Mouse (Mus musculus): ENCODE measurements around the gene Trappc2l. TPM values are rescaled to one million over a fixed set of nuclear protein-coding genes. Genes with fewer than 3 reads are reported as not detected.
A peak's percentile ranks its signal among the peaks of the same experiment; 100 is the strongest.

Trappc2l gene
- polyA plus RNA-seq, 1 experiment from 2014 or later, result 55.6 TPM

DNA sequence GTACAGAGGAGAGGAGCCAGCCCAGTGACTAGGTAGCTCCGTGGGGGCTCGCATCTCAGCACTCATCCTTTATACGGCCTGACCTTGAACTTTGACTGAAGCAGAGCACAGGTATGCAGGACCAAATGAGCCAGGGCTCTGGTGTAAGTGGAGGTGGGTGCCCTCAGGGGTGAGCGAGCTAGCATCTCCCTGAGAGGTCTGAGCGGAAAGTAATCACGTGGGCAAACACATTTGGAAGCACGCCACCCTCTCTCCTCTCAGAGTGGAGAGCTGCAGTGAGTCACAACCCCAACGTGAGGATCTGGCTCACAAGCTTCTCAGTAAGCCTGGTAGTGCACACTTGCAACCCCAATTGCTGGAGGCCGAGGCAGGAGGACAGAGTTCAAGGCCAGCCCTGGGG, 30.6 kb downstream of the Trappc2l start:
- Histone ChIP-seq H3K36me3 (peaks cover 21% of the 10 kb centered on the region), H3K4me2 (no peak overlapping the region), H3K27ac (replicated peaks) (0 out of 2 replicates have a peak overlapping the region, but pooled peaks have one; percentile 0), H3K4me1 (peaks cover 59% of the 10 kb centered on the region), H3K9me3 (no peaks in the 10 kb centered on the region), H3K4me3 (no peak overlapping the region), H3K9ac (no peak overlapping the region), H3K27me3 (replicated peaks) (peaks cover 4% of the 10 kb centered on the region)
- ATAC-seq (ENCODE audit: extremely low read depth, insufficient number of reproducible peaks, low FRiP score, low TSS enrichment), result no peak
- 41% methylated on average over 9 of the region's 9 CpGs for WGBS

DNA sequence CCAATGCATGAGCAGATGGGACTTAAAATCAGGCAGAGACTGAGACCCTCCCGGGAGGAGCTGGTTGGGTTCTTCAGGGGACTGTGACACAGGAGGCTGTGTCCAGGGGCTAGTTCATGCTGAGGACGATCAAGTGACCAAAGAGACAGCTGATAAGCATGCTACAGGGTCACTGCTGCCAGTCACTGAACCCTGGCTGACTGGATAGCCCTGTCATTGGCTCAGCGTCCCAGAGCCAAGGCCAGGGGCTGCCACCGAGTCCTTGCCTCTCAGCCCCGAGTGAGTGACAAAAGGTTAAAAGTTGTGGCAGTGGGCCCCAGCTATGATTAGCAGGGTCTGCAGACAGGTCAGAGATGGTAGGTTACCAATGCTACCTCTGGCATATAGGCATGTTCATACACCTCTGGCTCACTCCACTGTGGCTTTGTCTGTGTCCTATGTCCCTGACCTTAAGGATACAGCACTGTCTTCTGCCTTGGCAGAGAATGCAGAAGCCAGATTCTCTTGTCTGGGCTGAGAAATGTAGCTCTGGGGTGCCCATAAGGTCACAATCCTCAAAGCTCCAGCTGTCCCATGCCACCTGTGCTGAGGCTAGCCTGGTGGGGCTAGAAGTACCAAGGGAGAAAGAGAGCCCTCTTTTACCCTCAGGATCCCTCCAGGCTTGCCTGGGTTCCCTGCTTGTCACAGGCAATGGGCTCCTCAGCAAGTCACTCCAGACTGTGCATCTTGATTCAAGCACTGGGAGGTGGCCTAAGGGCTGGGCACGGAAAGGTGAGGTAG, 32.9 kb downstream of the Trappc2l start:
- H3K9me3 ChIP-seq, result no peaks in the 10 kb centered on the region
- H3K27ac ChIP-seq (replicated peaks), result no peak overlapping the region
- no peak for ATAC-seq (ENCODE audit: extremely low read depth, insufficient number of reproducible peaks, low FRiP score, low TSS enrichment)
- H3K27me3 ChIP-seq (replicated peaks), result peaks cover 6% of the 10 kb centered on the region
- WGBS, result 45% methylated on average over 6 of the region's 6 CpGs
- H3K4me3 ChIP-seq, result no peak overlapping the region
- peaks cover 49% of the 10 kb centered on the region for H3K4me1 ChIP-seq
- peaks cover 23% of the 10 kb centered on the region for H3K36me3 ChIP-seq
- H3K9ac ChIP-seq, result no peak overlapping the region
- H3K4me2 ChIP-seq, result no peak overlapping the region

DNA sequence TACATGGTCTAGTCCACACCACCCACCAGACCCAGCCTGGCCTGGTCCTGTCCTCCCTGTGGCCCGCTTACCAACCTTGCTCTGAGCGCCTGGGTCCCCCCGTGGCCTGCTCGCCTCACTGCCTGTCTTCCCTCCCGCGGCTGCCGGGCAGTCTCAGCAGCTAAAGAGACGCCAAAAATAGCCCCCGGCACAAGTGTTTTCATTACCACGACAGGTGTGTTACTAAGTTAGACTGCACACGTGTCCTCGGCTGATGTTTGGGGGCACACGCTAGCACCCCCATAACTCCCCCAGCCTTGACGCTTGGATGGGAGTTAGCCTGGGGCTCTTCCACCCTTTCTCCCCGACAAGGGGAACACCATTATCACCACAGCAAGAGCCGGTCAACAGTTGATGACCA, 34.9 kb downstream of the Trappc2l start:
- H3K4me3 ChIP-seq, result no peak overlapping the region
- peaks cover 36% of the 10 kb centered on the region for H3K4me1 ChIP-seq
- H3K9me3 ChIP-seq, result no peaks in the 10 kb centered on the region
- H3K36me3 ChIP-seq, result peaks cover 23% of the 10 kb centered on the region
- peaks cover 7% of the 10 kb centered on the region for H3K27me3 ChIP-seq (replicated peaks)
- no peak for ATAC-seq (ENCODE audit: extremely low read depth, insufficient number of reproducible peaks, low FRiP score, low TSS enrichment)
- no peak overlapping the region for H3K9ac ChIP-seq
- no peak overlapping the region for H3K27ac ChIP-seq (replicated peaks)
- H3K4me2 ChIP-seq, result 0 out of 2 replicates have a peak overlapping the region, but pooled peaks have one; percentile 7
- WGBS, result 50% methylated on average over 16 of the region's 16 CpGs

DNA sequence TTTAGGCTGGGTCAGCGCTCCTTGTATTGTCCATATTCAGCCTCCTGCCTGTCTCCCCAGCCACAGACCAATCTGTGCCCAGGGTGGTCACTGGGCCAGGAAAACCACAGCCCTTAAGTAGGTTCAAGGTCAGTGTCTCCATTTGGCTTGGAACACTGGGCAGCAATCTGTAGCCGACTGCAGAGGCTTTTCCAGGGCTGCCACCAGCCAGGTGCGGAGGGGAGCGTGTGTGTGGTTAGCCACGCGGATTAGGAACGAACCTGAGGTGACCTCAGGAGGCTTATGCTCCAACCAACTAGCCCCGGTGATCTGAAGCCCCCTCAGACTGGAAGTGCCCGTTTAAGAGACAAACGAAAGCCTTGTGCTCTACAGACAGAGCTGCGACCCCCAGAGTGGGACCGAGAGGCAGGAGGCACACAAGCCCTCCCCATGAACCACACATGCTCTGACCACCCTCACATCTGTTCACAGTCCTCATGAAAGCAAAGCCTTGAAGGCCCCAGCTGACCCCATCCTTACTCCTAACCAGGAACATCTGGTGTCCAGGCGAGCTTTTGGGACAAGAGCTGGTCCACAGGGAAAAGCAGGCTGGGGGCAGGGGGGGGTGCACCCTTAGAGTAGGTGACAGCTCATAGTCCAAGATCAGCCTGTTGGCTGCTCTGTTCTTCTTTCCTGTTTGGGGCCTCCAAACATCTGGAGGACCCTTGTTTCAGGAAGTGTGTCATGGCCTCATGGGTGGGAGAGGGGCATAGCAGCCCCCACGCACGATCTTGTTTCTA, 36.9 kb downstream of the Trappc2l start:
- Histone ChIP-seq H3K4me3 (no peak overlapping the region), H3K9ac (no peak overlapping the region), H3K4me2 (no peak overlapping the region), H3K9me3 (no peaks in the 10 kb centered on the region), H3K36me3 (peaks cover 19% of the 10 kb centered on the region), H3K27me3 (replicated peaks) (peaks cover 7% of the 10 kb centered on the region), H3K27ac (replicated peaks) (no peak overlapping the region), H3K4me1 (peaks cover 39% of the 10 kb centered on the region)
- WGBS, result 78% methylated on average over 15 of the region's 15 CpGs
- ATAC-seq (ENCODE audit: extremely low read depth, insufficient number of reproducible peaks, low FRiP score, low TSS enrichment), result no peak

DNA sequence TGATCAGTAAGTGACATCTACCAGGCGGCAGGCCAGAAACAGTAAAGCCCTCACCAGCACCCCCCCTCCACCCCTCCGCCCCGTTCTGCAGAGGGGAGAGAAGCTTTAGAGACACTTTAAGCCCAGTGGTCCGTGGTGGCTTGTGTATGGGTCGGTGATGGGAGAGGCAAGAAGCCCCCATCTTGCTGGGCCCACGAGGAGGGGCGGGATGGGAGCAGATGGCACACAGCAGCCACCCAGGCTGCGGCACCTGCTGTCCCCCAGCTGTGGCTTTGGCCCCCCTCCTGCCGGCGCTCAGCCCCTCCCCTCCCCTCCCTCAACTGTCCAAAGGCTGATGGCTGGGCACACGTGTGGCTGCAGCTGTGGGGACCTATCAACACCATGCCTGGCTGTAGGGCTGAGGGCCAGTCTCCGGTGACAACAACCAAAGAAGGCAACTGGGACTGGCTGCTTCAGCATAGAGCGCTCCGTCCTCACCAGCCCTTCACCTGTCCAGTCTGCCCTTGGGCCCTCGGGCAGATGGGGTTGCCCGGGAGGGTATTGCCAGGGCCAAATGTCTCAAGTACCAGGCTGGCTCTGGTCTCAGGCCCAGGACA, 40.0 kb downstream of the Trappc2l start:
- Histone ChIP-seq H3K9ac (no peak overlapping the region), H3K27ac (replicated peaks) (no peak overlapping the region), H3K4me3 (no peak overlapping the region), H3K4me2 (no peak overlapping the region), H3K36me3 (peaks cover 13% of the 10 kb centered on the region), H3K27me3 (replicated peaks) (peaks cover 11% of the 10 kb centered on the region; the same call in 1 of the 2 replicates), H3K9me3 (no peaks in the 10 kb centered on the region), H3K4me1 (peaks cover 58% of the 10 kb centered on the region)
- ATAC-seq (ENCODE audit: extremely low read depth, insufficient number of reproducible peaks, low FRiP score, low TSS enrichment), result no peak
- WGBS, result 65% methylated on average over 16 of the region's 16 CpGs

DNA sequence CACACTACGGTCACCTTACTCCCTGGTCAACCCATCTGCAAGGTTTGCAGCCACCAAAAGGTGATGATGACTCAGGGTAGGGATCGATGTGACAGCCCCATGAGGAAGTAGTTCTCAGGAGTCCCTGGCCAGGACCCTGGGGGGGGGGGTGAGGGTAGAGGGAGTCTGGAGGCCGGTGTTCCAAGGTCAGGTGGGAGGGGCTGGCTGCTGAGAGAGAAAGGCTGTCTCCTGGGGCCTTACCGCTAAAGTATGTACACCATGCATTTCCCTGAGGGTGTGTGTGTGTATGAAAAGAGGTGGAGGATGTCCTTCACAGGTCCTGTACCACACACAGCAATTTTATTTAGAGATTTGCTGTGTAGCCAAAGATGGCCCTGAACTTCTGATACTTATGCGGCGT, 41.2 kb downstream of the Trappc2l start:
- H3K27ac ChIP-seq (replicated peaks), result no peak overlapping the region
- no peak overlapping the region for H3K4me2 ChIP-seq
- H3K9ac ChIP-seq, result peak overlapping the region; percentile 21; the same call in 1 of the 2 replicates
- peaks cover 55% of the 10 kb centered on the region for H3K4me1 ChIP-seq
- no peak for ATAC-seq (ENCODE audit: extremely low read depth, insufficient number of reproducible peaks, low FRiP score, low TSS enrichment)
- 56% methylated on average over 6 of the region's 6 CpGs for WGBS
- no peak overlapping the region for H3K4me3 ChIP-seq
- peaks cover 11% of the 10 kb centered on the region for H3K36me3 ChIP-seq
- H3K27me3 ChIP-seq (replicated peaks), result peaks cover 11% of the 10 kb centered on the region; the same call in 1 of the 2 replicates
- no peaks in the 10 kb centered on the region for H3K9me3 ChIP-seq

DNA sequence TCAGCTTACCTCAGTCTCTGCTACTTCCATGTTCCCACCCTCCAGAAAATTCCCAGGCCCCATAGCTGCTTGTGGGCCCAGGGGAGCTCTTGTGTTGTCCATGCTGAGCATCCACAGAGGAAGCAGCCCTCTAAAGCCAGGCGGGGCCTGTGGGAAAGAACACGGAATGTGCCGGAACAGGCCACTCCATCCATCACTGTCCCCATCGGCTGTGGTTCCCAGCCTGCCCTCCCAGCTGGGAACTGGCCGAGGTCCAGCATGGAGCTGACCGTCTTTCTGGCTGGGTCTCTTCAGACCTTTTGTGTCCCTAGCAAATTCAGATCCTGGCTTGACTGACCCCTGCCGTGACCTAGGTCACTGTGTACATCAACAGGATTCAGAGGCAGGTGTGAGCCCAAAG, 43.3 kb downstream of the Trappc2l start:
- peaks cover 68% of the 10 kb centered on the region for H3K4me1 ChIP-seq
- no peak for ATAC-seq (ENCODE audit: extremely low read depth, insufficient number of reproducible peaks, low FRiP score, low TSS enrichment)
- WGBS, result 63% methylated on average over 7 of the region's 7 CpGs
- peaks cover 8% of the 10 kb centered on the region; the same call in 1 of the 2 replicates for H3K27me3 ChIP-seq (replicated peaks)
- H3K27ac ChIP-seq (replicated peaks), result no peak overlapping the region
- no peak overlapping the region for H3K4me3 ChIP-seq
- H3K36me3 ChIP-seq, result no peaks in the 10 kb centered on the region; the same call in 1 of the 2 replicates
- H3K9me3 ChIP-seq, result no peaks in the 10 kb centered on the region
- H3K4me2 ChIP-seq, result no peak overlapping the region
- no peak overlapping the region for H3K9ac ChIP-seq

DNA sequence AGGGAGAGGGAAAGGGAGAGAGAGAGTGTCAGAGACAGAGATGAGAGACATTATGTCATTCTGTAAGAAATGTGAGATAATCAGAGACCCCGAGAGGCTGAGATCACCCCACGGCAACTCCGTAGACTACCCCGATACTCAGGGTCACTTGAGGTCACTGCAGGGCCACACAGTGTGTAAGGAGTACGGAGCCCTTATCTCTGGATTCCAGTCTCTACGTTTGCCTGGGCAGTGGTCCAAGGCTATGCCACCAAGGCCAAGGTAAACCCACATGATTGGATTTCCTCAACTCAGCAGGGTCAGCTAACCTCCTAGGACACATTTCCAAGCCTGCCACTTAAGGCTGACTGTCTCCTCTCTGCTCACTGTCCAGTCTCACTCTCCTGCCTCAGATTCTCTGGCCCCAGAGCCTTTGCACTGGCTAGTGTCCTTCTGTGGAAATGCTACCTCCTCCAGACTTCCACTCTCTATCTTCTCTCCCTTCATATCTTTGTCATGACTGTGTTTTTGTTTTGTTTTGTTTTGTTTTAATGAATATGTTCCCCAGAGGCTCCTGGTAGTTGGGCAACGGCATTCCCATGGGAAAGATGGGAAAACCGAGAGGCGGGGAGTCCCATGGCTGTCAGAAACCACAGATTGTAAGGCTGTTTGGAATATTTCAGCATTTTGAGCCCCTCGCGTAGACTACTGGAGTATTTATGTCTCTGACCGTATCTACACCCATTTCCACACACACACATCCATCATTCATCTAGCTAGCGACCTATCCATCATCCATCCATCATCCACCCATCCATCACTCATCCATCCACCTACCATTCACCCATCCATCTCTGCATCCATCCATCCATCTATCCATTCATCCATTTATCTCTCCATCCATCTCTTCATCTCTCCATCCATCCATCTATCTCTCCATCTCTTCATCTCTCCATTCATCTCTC, 44.9 kb downstream of the Trappc2l start:
- no peak for ATAC-seq (ENCODE audit: extremely low read depth, insufficient number of reproducible peaks, low FRiP score, low TSS enrichment)
- WGBS, result 51% methylated on average over 13 of the region's 13 CpGs
- 0 out of 2 replicates have a peak overlapping the region, but pooled peaks have one; percentile 14 for H3K4me2 ChIP-seq

DNA sequence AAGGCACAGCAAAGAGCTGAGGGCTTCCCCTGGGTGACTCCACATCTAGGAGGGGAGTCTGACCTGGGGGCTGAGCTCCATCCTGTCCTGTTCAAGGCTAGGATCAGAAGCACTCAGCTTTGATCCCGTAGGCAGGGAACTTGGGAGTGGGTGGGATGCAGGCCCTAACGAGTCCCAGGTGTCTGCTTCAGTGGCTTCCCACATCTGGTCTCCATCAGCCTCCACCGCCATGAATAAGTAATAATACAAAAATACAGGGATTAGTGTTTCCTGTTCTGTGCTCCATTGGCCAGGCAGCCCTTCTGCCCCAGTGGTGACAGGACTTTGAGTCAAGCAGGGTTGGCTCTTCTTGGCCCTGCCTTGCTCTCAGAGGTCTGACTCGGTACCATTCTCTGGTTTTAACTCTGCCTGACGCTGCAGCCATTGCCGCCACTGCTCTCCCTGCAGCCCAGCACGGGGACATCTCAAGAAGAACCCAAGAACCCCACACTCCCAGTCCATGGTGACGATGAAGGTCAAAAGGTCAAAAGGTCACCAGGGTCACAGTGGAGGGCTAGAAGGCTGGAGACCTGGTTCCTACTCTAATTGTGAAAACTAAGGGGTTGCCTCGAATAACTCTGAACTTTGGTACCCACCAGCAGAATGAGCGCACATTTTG, 46.8 kb downstream of the Trappc2l start:
- Histone ChIP-seq H3K27ac (replicated peaks) (no peak overlapping the region), H3K27me3 (replicated peaks) (peaks cover 4% of the 10 kb centered on the region; the same call in 1 of the 2 replicates), H3K9ac (no peak overlapping the region), H3K4me3 (no peak overlapping the region), H3K9me3 (no peaks in the 10 kb centered on the region), H3K4me2 (no peak overlapping the region), H3K36me3 (no peaks in the 10 kb centered on the region), H3K4me1 (peaks cover 70% of the 10 kb centered on the region)
- no peak for ATAC-seq (ENCODE audit: extremely low read depth, insufficient number of reproducible peaks, low FRiP score, low TSS enrichment)
- 73% methylated on average over 10 of the region's 10 CpGs for WGBS

More for the DNA sequence above, 44.9 kb downstream of the Trappc2l start:
- H3K27ac ChIP-seq (replicated peaks), result no peak overlapping the region
- H3K4me1 ChIP-seq, result peaks cover 73% of the 10 kb centered on the region
- H3K36me3 ChIP-seq, result no peaks in the 10 kb centered on the region
- no peaks in the 10 kb centered on the region for H3K9me3 ChIP-seq
- H3K9ac ChIP-seq, result no peak overlapping the region
- H3K4me3 ChIP-seq, result no peak overlapping the region
- peaks cover 4% of the 10 kb centered on the region; the same call in 1 of the 2 replicates for H3K27me3 ChIP-seq (replicated peaks)

DNA sequence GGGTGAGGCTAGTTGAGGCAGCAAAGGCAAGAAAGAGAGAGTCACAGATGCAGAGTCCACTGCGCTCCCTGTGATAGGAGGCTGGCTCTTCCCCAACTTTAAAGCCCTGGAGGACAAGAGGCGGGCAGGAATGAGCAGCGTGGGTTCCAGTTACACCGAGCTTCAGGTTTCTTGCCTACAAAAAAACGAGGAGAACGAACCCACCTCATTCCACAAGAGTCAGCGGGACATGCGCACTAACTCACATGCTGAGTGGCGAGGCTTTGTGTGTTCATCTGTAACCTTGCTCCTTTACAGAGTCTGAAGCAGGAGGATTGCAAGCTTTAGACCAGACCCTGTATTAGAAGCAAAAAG, 47.3 kb downstream of the Trappc2l start:
- Histone ChIP-seq H3K27ac (replicated peaks) (no peak overlapping the region), H3K9me3 (no peaks in the 10 kb centered on the region), H3K4me1 (peaks cover 70% of the 10 kb centered on the region), H3K9ac (no peak overlapping the region), H3K4me2 (no peak overlapping the region), H3K4me3 (no peak overlapping the region), H3K27me3 (replicated peaks) (peaks cover 4% of the 10 kb centered on the region; the same call in 1 of the 2 replicates), H3K36me3 (no peaks in the 10 kb centered on the region)
- 83% methylated on average over 9 of the region's 9 CpGs for WGBS
- no peak for ATAC-seq (ENCODE audit: extremely low read depth, insufficient number of reproducible peaks, low FRiP score, low TSS enrichment)

All from heart, embryonic 13.5 days (tissue).